22 mouse cellular contexts compared by ENCODE assay signal in the genomic region with DNA sequence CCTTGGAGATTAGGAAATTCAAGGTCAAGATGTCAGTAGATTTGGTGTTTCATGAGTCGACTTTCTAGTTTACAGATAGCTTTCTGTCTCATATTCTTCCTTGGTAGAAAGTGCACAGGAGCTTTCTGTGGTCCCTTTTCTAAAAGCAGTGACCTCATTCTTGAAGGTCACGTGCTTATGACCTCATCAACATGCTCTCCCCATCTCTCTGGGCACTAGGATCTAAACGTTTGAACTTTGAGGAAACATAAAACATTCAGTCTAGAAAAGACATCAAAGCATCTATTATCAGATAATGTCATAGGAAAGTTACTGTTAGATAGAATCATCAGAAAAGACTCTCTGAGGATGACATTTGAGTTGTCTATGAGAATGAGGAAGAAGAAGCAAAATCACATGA. TPM values are rescaled to one million over a fixed set of nuclear protein-coding genes. Genes with fewer than 3 reads are reported as not detected.
A peak's percentile ranks its signal among the peaks of the same experiment; 100 is the strongest.
DNase-seq lines count a peak whose midpoint lies in the region; ATAC-seq and TF ChIP-seq lines count a peak whose summit lies in the region.
"Had no signal": no experiment of that assay in that cellular context is flagged by ENCODE, and none has a peak within 500 bp of the region (broad histone marks: within the 10 kb centered on the region; RNA-seq: fewer than 3 reads in every experiment).

No protein-coding gene starts in this region.

- no peaks in the 10 kb centered on the region for H3K27me3 ChIP-seq in heart, embryonic 12.5 days (replicated peaks)
- H3K27me3 ChIP-seq in lung, embryonic 15.5 days, result no peaks in the 10 kb centered on the region
- H3K27me3 ChIP-seq in CH12.LX (replicated peaks), result no peaks in the 10 kb centered on the region
- no peaks in the 10 kb centered on the region for H3K27me3 ChIP-seq in kidney, adult 2 months (replicated peaks; ENCODE audit: control insufficient read depth, insufficient read depth, low read length)
- H3K27me3 ChIP-seq: embryonic facial prominence, embryonic 12.5 days; hindbrain, embryonic 12.5 days; megakaryocyte, embryonic 14.5 days; midbrain, embryonic 15.5 days had no signal

- H3K9me3 ChIP-seq in heart, embryonic 12.5 days (replicated peaks), result no peaks in the 10 kb centered on the region
- H3K9me3 ChIP-seq in lung, embryonic 15.5 days, result no peaks in the 10 kb centered on the region
- H3K9me3 ChIP-seq in CH12.LX (replicated peaks; ENCODE audit: low read length), result no peaks in the 10 kb centered on the region
- H3K9me3 ChIP-seq: embryonic facial prominence, embryonic 12.5 days; hindbrain, embryonic 12.5 days; megakaryocyte, embryonic 14.5 days; midbrain, embryonic 15.5 days had no signal

- no peak for ATAC-seq in heart, embryonic 12.5 days (ENCODE audit: insufficient number of reproducible peaks, low FRiP score)
- no peak for ATAC-seq in lung, embryonic 15.5 days (ENCODE audit: borderline replicate concordance, extremely low read depth, low FRiP score, low TSS enrichment)
- ATAC-seq: forebrain, embryonic 14.5 days; midbrain, embryonic 15.5 days had no signal

- 45% methylated on average over 3 of the region's 3 CpGs for WGBS in heart, embryonic 12.5 days
- 40% methylated on average over 3 of the region's 3 CpGs for WGBS in lung, embryonic 15.5 days
- WGBS in macrophage (ENCODE audit: missing documents), result 49% methylated on average over 3 of the region's 3 CpGs
- WGBS in kidney, adult 2 months, result 45% methylated on average over 3 of the region's 3 CpGs

- H3K4me3 ChIP-seq in heart, embryonic 12.5 days, result no peak overlapping the region
- no peak overlapping the region for H3K4me3 ChIP-seq in lung, embryonic 15.5 days
- H3K4me3 ChIP-seq in CH12.LX (replicated peaks in 1 of 3; ENCODE audit: low read depth in 2 of 3, low read length in 2 of 3, poor library complexity in 1 of 3), result no peak overlapping the region
- H3K4me3 ChIP-seq in macrophage (ENCODE audit: inconsistent target), result no peak overlapping the region
- H3K4me3 ChIP-seq in kidney, adult 2 months (ENCODE audit: insufficient read depth, low read depth, low read length), result no peak overlapping the region
- H3K4me3 ChIP-seq: embryonic facial prominence, embryonic 12.5 days; hindbrain, embryonic 12.5 days; megakaryocyte, embryonic 14.5 days; midbrain, embryonic 15.5 days had no signal

- intact Hi-C loops in heart, postnatal 10 days (cut with DNase I), result no loop called here
- intact Hi-C loops in left cerebral cortex, postnatal 36 days (cut with DNase I), result no loop called here

- no peaks in the 10 kb centered on the region for H3K36me3 ChIP-seq in heart, embryonic 12.5 days
- H3K36me3 ChIP-seq in lung, embryonic 15.5 days, result no peaks in the 10 kb centered on the region
- H3K36me3 ChIP-seq in CH12.LX (replicated peaks in 1 of 2; ENCODE audit: control insufficient read depth in 1 of 2, insufficient read depth in 1 of 2, low read length in 1 of 2) (peaks cover 0 to 17% of the 10 kb centered on the region in 2 experiments), macrophage (ENCODE audit: inconsistent target) (no peaks in the 10 kb centered on the region)
- H3K36me3 ChIP-seq in kidney, adult 2 months (ENCODE audit: control insufficient read depth, insufficient read depth, low read length), result no peaks in the 10 kb centered on the region
- H3K36me3 ChIP-seq: embryonic facial prominence, embryonic 12.5 days; hindbrain, embryonic 12.5 days; midbrain, embryonic 15.5 days had no signal

- H3K79me2 ChIP-seq in CH12.LX (replicated peaks; ENCODE audit: control insufficient read depth, extremely low read depth, insufficient read depth, poor library complexity, severe bottlenecking) (peaks cover 65% of the 10 kb centered on the region), macrophage (ENCODE audit: inconsistent target) (peaks cover 64% of the 10 kb centered on the region)

- peak overlapping the region; percentile 83 for H3K27ac ChIP-seq in heart, embryonic 12.5 days (ENCODE audit: poor library complexity, severe bottlenecking)
- peak overlapping the region; percentile 70 for H3K27ac ChIP-seq in lung, embryonic 15.5 days
- H3K27ac ChIP-seq in CH12.LX (ENCODE audit: insufficient read depth, low read depth) (no peak overlapping the region), macrophage (peak overlapping the region; percentile 95)
- no peak overlapping the region for H3K27ac ChIP-seq in kidney, adult 2 months (ENCODE audit: insufficient read depth, low read depth, low read length)
- H3K27ac ChIP-seq: embryonic facial prominence, embryonic 12.5 days; hindbrain, embryonic 12.5 days; midbrain, embryonic 15.5 days had no signal

- H3K9ac ChIP-seq in heart, embryonic 12.5 days, result no peak overlapping the region
- no peak overlapping the region for H3K9ac ChIP-seq in lung, embryonic 15.5 days
- no peak overlapping the region for H3K9ac ChIP-seq in CH12.LX (ENCODE audit: insufficient read depth, low read depth)
- H3K9ac ChIP-seq: embryonic facial prominence, embryonic 12.5 days; hindbrain, embryonic 12.5 days; midbrain, embryonic 15.5 days had no signal

- H3K4me2 ChIP-seq in heart, embryonic 12.5 days, result no peak overlapping the region
- H3K4me2 ChIP-seq in lung, embryonic 15.5 days, result no peak overlapping the region
- no peak overlapping the region for H3K4me2 ChIP-seq in CH12.LX (ENCODE audit: insufficient read depth, low read depth, poor library complexity, severe bottlenecking)
- H3K4me2 ChIP-seq: embryonic facial prominence, embryonic 12.5 days; hindbrain, embryonic 12.5 days; midbrain, embryonic 15.5 days had no signal

- in situ Hi-C loops in CH12.LX (cut with MboI; ENCODE audit: low pct_ligation_motif_present, low pct_unique_long_range_greater_than_20kb, low sequenced_read_pairs), result no loop called here

- DNase-seq in heart, postnatal 10 days, result no peak
- no peak for DNase-seq in lung, postnatal 4 days
- no peak for DNase-seq in CH12.LX (ENCODE audit: extremely low read depth)
- DNase-seq in left cerebral cortex, postnatal 36 days (ENCODE audit: low spot score in 2 of 2), result no peak
- DNase-seq in kidney, adult 2 months, result no peak
- DNase-seq: adrenal gland, postnatal 10 days; cerebellum, adult 11 months; cerebellum, postnatal 10 days; gastrocnemius, postnatal 36 days; kidney, adult 9 months; kidney, postnatal 25 days; left cerebral cortex, postnatal 4 days; liver; right cerebral cortex, postnatal 25 days had no signal

- dilution Hi-C loops in CH12.LX (cut with MboI; ENCODE audit: extremely low pct_ligation_motif_present, extremely low pct_unique_long_range_greater_than_20kb, low sequenced_read_pairs), result no loop called here

- no peak for TF ChIP-seq RAD21 in CH12.LX (IDR thresholded peaks at IDR 0.05; ENCODE audit: low read depth, low read length)

- peaks cover 33% of the 10 kb centered on the region for H3K4me1 ChIP-seq in heart, embryonic 12.5 days (replicated peaks)
- peaks cover 44% of the 10 kb centered on the region for H3K4me1 ChIP-seq in lung, embryonic 15.5 days
- peaks cover 23 to 87% of the 10 kb centered on the region in 2 experiments for H3K4me1 ChIP-seq in CH12.LX (ENCODE audit: control insufficient read depth in 1 of 2, insufficient read depth in 2 of 2)
- H3K4me1 ChIP-seq in kidney, adult 2 months (ENCODE audit: control insufficient read depth, insufficient read depth, low read length), result peaks cover 4% of the 10 kb centered on the region; the same call in 1 of the 2 replicates
- H3K4me1 ChIP-seq: embryonic facial prominence, embryonic 12.5 days; hindbrain, embryonic 12.5 days; megakaryocyte, embryonic 14.5 days; midbrain, embryonic 15.5 days had no signal

- TF ChIP-seq EP300 in CH12.LX (IDR thresholded peaks at IDR 0.05; ENCODE audit: low read length), result no peak

- no peak for TF ChIP-seq CTCF in CH12.LX (conservative IDR thresholded peaks at IDR 0.05 in 1 of 2, IDR thresholded peaks at IDR 0.05 in 1 of 2; ENCODE audit: low read depth in 2 of 2, low read length in 2 of 2)
- no peak for TF ChIP-seq CTCF in kidney, adult 2 months (conservative IDR thresholded peaks at IDR 0.05; ENCODE audit: insufficient read depth, insufficient read length, low read depth, low read length)

- no peak for TF ChIP-seq POLR2A in CH12.LX (IDR thresholded peaks at IDR 0.05; ENCODE audit: low read depth, low read length)
- TF ChIP-seq POLR2A in kidney, adult 2 months (IDR thresholded peaks at IDR 0.05; ENCODE audit: low read depth, low read length), result no peak

TF ChIP-seq in CH12.LX, 34 proteins besides CTCF, POLR2A, EP300 and RAD21 (continues in another document):
- TF ChIP-seq SIN3A (IDR thresholded peaks at IDR 0.05; ENCODE audit: low read length) (no peak), USF2 (conservative IDR thresholded peaks at IDR 0.05; ENCODE audit: low read depth, low read length) (0 out of 2 replicates have a peak, but pooled peaks have one; percentile 40), PAX5 (IDR thresholded peaks at IDR 0.05; ENCODE audit: low read length) (no peak), UBTF (IDR thresholded peaks at IDR 0.05; ENCODE audit: low read depth, low read length) (no peak), TCF12 (IDR thresholded peaks at IDR 0.05; ENCODE audit: low read depth, low read length) (no peak), MAFK (IDR thresholded peaks at IDR 0.05; ENCODE audit: insufficient replicate concordance, low read length) (no peak), ZNF384 (IDR thresholded peaks at IDR 0.05; ENCODE audit: low read depth, low read length) (no peak), IRF4 (IDR thresholded peaks at IDR 0.05; ENCODE audit: low read depth, low read length) (no peak), NRF1 (IDR thresholded peaks at IDR 0.05; ENCODE audit: low read depth, low read length) (no peak), ZKSCAN1 (IDR thresholded peaks at IDR 0.05; ENCODE audit: borderline replicate concordance, low read depth, low read length) (no peak), HCFC1 (IDR thresholded peaks at IDR 0.05; ENCODE audit: low read depth, low read length) (no peak), E2F4 (IDR thresholded peaks at IDR 0.05; ENCODE audit: insufficient replicate concordance, low read depth, low read length) (no peak), GABPA (IDR thresholded peaks at IDR 0.05; ENCODE audit: insufficient replicate concordance, low read depth, low read length) (no peak)

RNA-seq across cellular contexts. Expression of gene Camk2d, which starts 32.3 kb away (rescaled TPM):
- polyA plus RNA-seq in heart, embryonic 12.5 days (2016; fragmentation: Nextera tagmentation; extraction: Ambion mirVana), result 125 and 136 TPM in 2 replicates
- 100 to 1,000 TPM; 187 to 196 TPM for total RNA-seq in heart, postnatal 10 days (2021)
- polyA plus RNA-seq in lung, embryonic 15.5 days (2015; fragmentation: Nextera tagmentation; extraction: Ambion mirVana), result 35.1 and 39.0 TPM in 2 replicates
- total RNA-seq in CH12.LX (2012; rRNA removed), result 59.7 and 80.4 TPM in 2 replicates
- 64.6 and 77.3 TPM in 2 replicates for total RNA-seq in CH12.LX (2014; rRNA removed)
- 66.1 and 68.9 TPM in 2 replicates for polyA plus RNA-seq in CH12.LX (2012; ENCODE audit: insufficient read length, low read depth)
- 1,000 to 10,000 TPM in 2 of 26 experiments, 100 to 1,000 TPM in 24; 279 to 1,204 (median 350) TPM for total RNA-seq in macrophage (2018; cell fraction: chromatin; rRNA removed)
- total RNA-seq in macrophage (2018; cell fraction: cytosol; rRNA removed), result 100 to 1,000 TPM in 2 of 26 experiments, 10 to 100 TPM in 24; 62.6 to 103 (median 86.1) TPM
- 1,000 to 10,000 TPM in 1 of 26 experiments, 100 to 1,000 TPM in 25; 170 to 1,142 (median 219) TPM for total RNA-seq in macrophage (2018; cell fraction: nucleus; rRNA removed)
- 34.7 to 93.5 TPM (median 69.7 TPM) in 3 replicates for polyA plus RNA-seq in macrophage (2018)
- 100 to 1,000 TPM; 143 to 185 TPM for total RNA-seq in left cerebral cortex, postnatal 36 days (2021)
- 31.2 and 37.9 TPM in 2 replicates for polyA plus RNA-seq in kidney, adult 2 months (2012; rRNA removed)

Comparison
In these comparisons a context has a peak if more than half of its experiments do, and no peak if none do; other contexts are left out.
1. H3K27ac ChIP-seq: peak in heart, embryonic 12.5 days (single experiment), lung, embryonic 15.5 days (single experiment) and macrophage (single experiment); none in CH12.LX (single experiment) and kidney, adult 2 months (single experiment).